Mouse (Mus musculus) myocyte (in vitro differentiated cells): ENCODE measurements around the gene Olfr239. TPM values are rescaled to one million over a fixed set of nuclear protein-coding genes. Genes with fewer than 3 reads are reported as not detected.
"Not testable (repeated sequence)": the region's sequence is repeated elsewhere in the genome, so short reads cannot be mapped to it uniquely, and the experiment has no call there.

Experiments
- H3K27me3 ChIP-seq: one replicate; pipeline ENCODE4 v1.6.1; 2011; ENCODE audit not compliant: control insufficient read depth, insufficient read depth, insufficient read length
- H3K36me3 ChIP-seq: one replicate; pipeline ENCODE4 v1.6.1; 2011; ENCODE audit not compliant: control insufficient read depth, insufficient read depth
- H3K4me2 ChIP-seq: one replicate; pipeline ENCODE4 v1.6.1; 2011; ENCODE audit warnings: low read depth, control low read depth
- H3K4me3 ChIP-seq: one replicate; pipeline ENCODE4 v1.5.1; 2011; ENCODE audit warnings: mild to moderate bottlenecking, control low read depth, moderate library complexity
- H3K79me2 ChIP-seq: one replicate; pipeline ENCODE4 v1.6.1; 2011; ENCODE audit not compliant: control insufficient read depth, insufficient read depth
- H3ac ChIP-seq: one replicate; pipeline ENCODE4 v1.6.1; 2011; ENCODE audit not compliant: control insufficient read depth, insufficient read length
- E2F4 ChIP-seq: IDR thresholded peaks from one replicate; pipeline ENCODE4 v1.6.1; 2011; ENCODE audit warnings: mild to moderate bottlenecking, control low read depth, moderate library complexity; ENCODE audit not compliant: insufficient read depth
- MYOG ChIP-seq, 3 experiments: IDR thresholded peaks; one replicate each; pipeline ENCODE4 v1.6.1; 2011; ENCODE audit warnings: control low read depth in 2 of 3, low read depth in 2 of 3, mild to moderate bottlenecking in 2 of 3; ENCODE audit not compliant: insufficient read length in 2 of 3, control insufficient read depth in 1 of 3, insufficient read depth in 1 of 3
- POLR2AphosphoS2 ChIP-seq: IDR thresholded peaks from one replicate; pipeline ENCODE4 v1.6.1; 2011; ENCODE audit warnings: low read depth, control low read depth; ENCODE audit not compliant: insufficient read length
- REST ChIP-seq: IDR thresholded peaks from one replicate; pipeline ENCODE4 v1.6.1; 2011; ENCODE audit warnings: mild to moderate bottlenecking, control low read depth, moderate library complexity; ENCODE audit not compliant: insufficient read depth, insufficient read length
- SRF ChIP-seq: IDR thresholded peaks from one replicate; pipeline ENCODE4 v1.6.1; 2011; ENCODE audit warnings: low read depth; ENCODE audit not compliant: control insufficient read depth, insufficient read length
- TCF3 ChIP-seq: IDR thresholded peaks from one replicate; pipeline ENCODE4 v1.6.1; 2011; ENCODE audit warnings: low read depth, control low read depth; ENCODE audit not compliant: insufficient read length
- USF1 ChIP-seq: IDR thresholded peaks from one replicate; pipeline ENCODE4 v1.6.1; 2011; ENCODE audit warnings: low read depth, mild to moderate bottlenecking, control low read depth, moderate library complexity
- polyA plus RNA-seq: library from polyadenylated mRNA; unstranded; fragments of >200 nt; fragmentation: generic; extraction: Trizol; gene quantifications from one replicate; pipeline ENCODE4 v1.2.1, GENCODE M21; 2012; ENCODE audit warnings: missing spikeins

Gene Olfr239
- polyA plus RNA-seq, result not detected

DNA sequence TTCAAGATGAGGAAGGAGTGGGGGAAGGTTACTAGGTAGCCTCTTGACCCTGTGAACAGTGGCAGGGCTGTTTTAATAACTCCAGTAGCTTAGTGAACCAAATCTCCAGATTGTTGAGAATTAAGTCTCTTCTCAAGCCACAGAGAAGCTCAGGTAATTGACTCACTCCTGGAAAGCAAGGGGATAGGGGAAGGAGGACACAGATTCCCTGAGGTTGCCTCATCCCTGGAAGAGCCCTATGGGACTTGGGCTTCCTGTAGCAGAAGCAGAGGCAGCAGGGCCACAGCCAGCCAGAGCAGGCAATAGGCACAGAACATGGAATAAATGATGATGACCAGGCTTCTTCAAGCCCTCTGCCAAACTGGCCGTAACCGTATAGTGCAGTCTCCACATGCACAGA is at the start of gene Olfr239:
Gene Olfr239 (plus strand): TSS at position 301 of the 400 bp plus-strand sequence.
- H3K79me2 ChIP-seq, H3K4me2 ChIP-seq, H3K36me3 ChIP-seq, H3K4me3 ChIP-seq, H3K27me3 ChIP-seq, H3ac ChIP-seq: not testable (repeated sequence)

GRCm38 (mm10) chr17:33168147-33168546 is 23.0 kb upstream of the Olfr239 start, which contains the start of gene Olfr55:
Gene Olfr55, plus strand, starts transcription at chr17:33168447.
- H3K27me3 ChIP-seq, H3K79me2 ChIP-seq, H3K4me2 ChIP-seq, H3K4me3 ChIP-seq, H3ac ChIP-seq, H3K36me3 ChIP-seq: not testable (repeated sequence)

DNA sequence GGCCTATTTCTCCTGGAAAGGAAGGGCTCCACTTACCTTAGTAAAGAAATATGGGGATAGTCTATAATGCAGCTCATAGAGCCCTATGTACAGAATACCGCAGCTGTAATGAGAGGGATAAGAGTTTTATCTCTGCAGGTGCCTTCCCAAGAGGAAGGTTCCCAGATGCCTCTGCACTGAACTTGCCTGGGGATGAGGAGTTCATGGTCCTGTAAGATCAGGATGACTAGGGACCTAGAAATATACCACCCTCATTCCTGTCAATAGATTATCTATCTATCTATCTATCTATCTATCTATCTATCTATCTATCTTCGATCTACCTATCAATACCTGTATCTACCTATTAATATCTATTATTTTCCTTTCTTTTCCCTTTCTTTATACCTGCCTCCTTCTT is 30.5 kb downstream of the Olfr239 start, which contains the start of gene Olfr1564:
Gene Olfr1564 (minus strand): TSS at position 101 of the 400 bp plus-strand sequence.
- no peak within 1 kb of the TSS for H3K4me2 ChIP-seq
- no peak within 1 kb of the TSS for H3K4me3 ChIP-seq
- no peaks in the 10 kb centered on the region for H3K36me3 ChIP-seq
- TF ChIP-seq TCF3 (no peak), SRF (no peak), POLR2AphosphoS2 (no peak), E2F4 (no peak), MYOG (IDR thresholded peaks at IDR 0.05; ENCODE audit: control insufficient read depth in 1 of 3, insufficient read depth in 1 of 3, insufficient read length in 2 of 3, low read depth in 2 of 3) (no peak), REST (no peak), USF1 (no peak)
- no peaks in the 10 kb centered on the region for H3K79me2 ChIP-seq
- H3K27me3 ChIP-seq, result no peaks in the 10 kb centered on the region
- no peak within 1 kb of the TSS for H3ac ChIP-seq

- not testable (repeated sequence) for H3K79me2 ChIP-seq, H3K4me3 ChIP-seq, H3K27me3 ChIP-seq, H3K36me3 ChIP-seq, H3K4me2 ChIP-seq, H3ac ChIP-seq
Observed at GRCm38 (mm10) chr17:33236646-33237045, 45.5 kb downstream of the Olfr239 start.

Other genes with a start within 250 kb of the Olfr239 start
- 6.1 TPM for gene Cyp4f13, start 243.9 kb upstream of the Olfr239 start, polyA plus RNA-seq
- gene Zfp472, start 225.5 kb upstream of the Olfr239 start, polyA plus RNA-seq, result 1.3 TPM
- 2.3 TPM for gene Zfp952, start 198.2 kb upstream of the Olfr239 start, polyA plus RNA-seq
- gene Zfp763, start 157.9 kb upstream of the Olfr239 start, polyA plus RNA-seq, result 0.83 TPM
- gene 4921501E09Rik, start 123.2 kb upstream of the Olfr239 start, polyA plus RNA-seq, result not detected
- 1.4 TPM for gene Zfp563, start 102.0 kb upstream of the Olfr239 start, polyA plus RNA-seq
- 0.11 TPM for gene Morc2b, start 51.6 kb upstream of the Olfr239 start, polyA plus RNA-seq
- not detected for gene Olfr55, start 22.9 kb upstream of the Olfr239 start, polyA plus RNA-seq
- gene Olfr1564, start 30.4 kb downstream of the Olfr239 start, polyA plus RNA-seq, result 0.11 TPM
- gene Zfp955a, start 63.8 kb downstream of the Olfr239 start, polyA plus RNA-seq, result 3.1 TPM
- not detected for gene Olfr63, start 73.4 kb downstream of the Olfr239 start, polyA plus RNA-seq
- gene Zfp955b, start 98.2 kb downstream of the Olfr239 start, polyA plus RNA-seq, result 3.0 TPM
- 2.2 TPM for gene Zfp81, start 167.6 kb downstream of the Olfr239 start, polyA plus RNA-seq
- gene Zfp101, start 203.3 kb downstream of the Olfr239 start, polyA plus RNA-seq, result 0.90 TPM
- not detected for gene Actl9, start 241.6 kb downstream of the Olfr239 start, polyA plus RNA-seq